Mouse (Mus musculus): ENCODE measurements around the gene Abca16. TPM values are rescaled to one million over a fixed set of nuclear protein-coding genes. Genes with fewer than 3 reads are reported as not detected.

Abca16 gene
- polyA plus RNA-seq (2016; fragmentation: Nextera tagmentation; extraction: Ambion mirVana), result not detected in 2 replicates

DNA sequence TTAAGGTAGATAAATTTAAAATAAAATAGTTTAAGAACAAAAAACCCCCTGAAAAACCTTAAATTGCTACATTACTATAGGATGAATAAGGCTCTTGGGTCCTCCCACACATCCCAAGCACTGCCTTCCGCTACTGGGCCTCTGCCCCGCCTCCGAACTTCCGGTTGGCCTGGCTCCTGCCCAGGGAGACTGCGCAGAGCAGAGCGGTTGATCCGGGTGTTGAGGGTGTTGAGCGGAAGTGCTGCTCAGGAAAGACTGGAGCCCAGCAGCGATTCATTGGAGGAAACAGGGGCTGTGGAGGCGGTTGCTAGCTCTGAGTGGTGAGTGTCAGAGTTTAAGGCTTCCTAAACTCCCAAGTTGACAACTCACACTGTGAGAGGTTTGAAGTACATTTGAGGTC, at the start of gene Abca16:
Gene Abca16, plus strand, starts transcription at position 201 of the 400 bp plus-strand sequence.
- Histone ChIP-seq H3K36me3 (no peaks in the 10 kb centered on the region), H3K9ac (no peak within 1 kb of the TSS), H3K27ac (ENCODE audit: poor library complexity, severe bottlenecking) (no peak within 1 kb of the TSS), H3K27me3 (replicated peaks) (no peaks in the 10 kb centered on the region), H3K4me3 (no peak within 1 kb of the TSS), H3K4me2 (no peak within 1 kb of the TSS), H3K9me3 (replicated peaks) (no peaks in the 10 kb centered on the region), H3K4me1 (replicated peaks) (no peaks in the 10 kb centered on the region)
- no peak for ATAC-seq (ENCODE audit: insufficient number of reproducible peaks, low FRiP score)
- WGBS, result 66% methylated on average over 10 of the region's 10 CpGs

- 37% methylated on average over 13 of the region's 13 CpGs for WGBS
- no peak for ATAC-seq (ENCODE audit: insufficient number of reproducible peaks, low FRiP score)
- Histone ChIP-seq H3K4me3 (no peak overlapping the region), H3K36me3 (no peaks in the 10 kb centered on the region), H3K27ac (ENCODE audit: poor library complexity, severe bottlenecking) (no peak overlapping the region), H3K9me3 (replicated peaks) (no peaks in the 10 kb centered on the region), H3K27me3 (replicated peaks) (no peaks in the 10 kb centered on the region), H3K4me2 (no peak overlapping the region), H3K9ac (no peak overlapping the region), H3K4me1 (replicated peaks) (no peaks in the 10 kb centered on the region)
These were observed 48.3 kb upstream of the Abca16 start for GRCm38 (mm10) chr7:120361159-120361558.

- H3K4me1 ChIP-seq (replicated peaks), result no peaks in the 10 kb centered on the region
- no peaks in the 10 kb centered on the region for H3K9me3 ChIP-seq (replicated peaks)
- WGBS, result 69% methylated on average over 1 of the region's 1 CpGs
- H3K4me2 ChIP-seq, result no peak overlapping the region
- no peak overlapping the region for H3K9ac ChIP-seq
- H3K27ac ChIP-seq (ENCODE audit: poor library complexity, severe bottlenecking), result no peak overlapping the region
- H3K4me3 ChIP-seq, result no peak overlapping the region
- no peak for ATAC-seq (ENCODE audit: insufficient number of reproducible peaks, low FRiP score)
- no peaks in the 10 kb centered on the region for H3K27me3 ChIP-seq (replicated peaks)
- no peaks in the 10 kb centered on the region for H3K36me3 ChIP-seq
These were observed 2.9 kb downstream of the Abca16 start for GRCm38 (mm10) chr7:120412391-120412790.

DNA sequence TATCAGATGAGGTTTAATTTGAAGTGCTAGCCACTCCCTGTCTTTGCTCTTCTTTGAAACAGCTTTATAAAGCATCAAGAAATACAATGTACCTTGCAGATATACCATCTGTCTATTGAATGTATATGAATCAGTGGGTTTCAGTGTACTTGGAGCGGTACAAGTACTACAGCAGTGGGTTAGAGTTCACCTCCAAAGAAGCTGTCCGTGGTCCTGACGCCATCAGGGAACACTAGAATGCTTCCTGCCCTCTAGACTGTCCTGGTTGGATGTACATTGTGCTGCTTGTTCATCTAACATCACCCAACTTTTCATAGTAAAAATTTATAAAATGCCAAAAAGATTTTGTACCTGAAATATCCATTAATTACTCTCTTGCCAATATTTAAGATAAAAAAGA, 17.2 kb downstream of the Abca16 start:
- 27% methylated on average over 3 of the region's 3 CpGs for WGBS
- H3K4me1 ChIP-seq (replicated peaks), result no peaks in the 10 kb centered on the region
- no peaks in the 10 kb centered on the region for H3K36me3 ChIP-seq

DNA sequence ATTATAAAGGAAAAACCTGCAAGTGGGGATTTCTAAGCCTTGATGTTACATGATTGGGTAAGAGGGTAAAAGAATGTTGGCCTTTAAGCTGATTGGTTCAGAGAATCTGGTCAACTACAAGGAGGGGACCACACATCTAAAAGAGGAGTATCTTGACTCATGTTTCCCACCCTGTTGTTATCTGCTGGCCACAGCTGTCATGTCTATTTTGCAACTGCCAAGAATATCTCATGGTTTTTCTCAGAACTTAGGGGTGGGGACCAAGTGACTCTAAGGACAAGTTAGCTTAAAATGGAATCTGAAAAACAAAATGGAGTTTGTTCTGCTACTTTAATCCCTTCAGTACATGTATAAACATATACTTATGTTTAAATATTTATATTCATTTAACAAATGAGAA, 22.0 kb downstream of the Abca16 start:
- Histone ChIP-seq H3K4me1 (replicated peaks) (no peaks in the 10 kb centered on the region), H3K9me3 (replicated peaks) (no peaks in the 10 kb centered on the region), H3K9ac (no peak overlapping the region), H3K36me3 (no peaks in the 10 kb centered on the region), H3K27ac (ENCODE audit: poor library complexity, severe bottlenecking) (no peak overlapping the region), H3K4me3 (no peak overlapping the region), H3K27me3 (replicated peaks) (no peaks in the 10 kb centered on the region), H3K4me2 (no peak overlapping the region)
- ATAC-seq (ENCODE audit: insufficient number of reproducible peaks, low FRiP score), result peak; percentile 92

More for the DNA sequence above, 17.2 kb downstream of the Abca16 start:
- ATAC-seq (ENCODE audit: insufficient number of reproducible peaks, low FRiP score), result no peak
- no peak overlapping the region for H3K27ac ChIP-seq (ENCODE audit: poor library complexity, severe bottlenecking)
- H3K27me3 ChIP-seq (replicated peaks), result no peaks in the 10 kb centered on the region
- no peaks in the 10 kb centered on the region for H3K9me3 ChIP-seq (replicated peaks)
- no peak overlapping the region for H3K9ac ChIP-seq
- H3K4me3 ChIP-seq, result no peak overlapping the region
- H3K4me2 ChIP-seq, result no peak overlapping the region

DNA sequence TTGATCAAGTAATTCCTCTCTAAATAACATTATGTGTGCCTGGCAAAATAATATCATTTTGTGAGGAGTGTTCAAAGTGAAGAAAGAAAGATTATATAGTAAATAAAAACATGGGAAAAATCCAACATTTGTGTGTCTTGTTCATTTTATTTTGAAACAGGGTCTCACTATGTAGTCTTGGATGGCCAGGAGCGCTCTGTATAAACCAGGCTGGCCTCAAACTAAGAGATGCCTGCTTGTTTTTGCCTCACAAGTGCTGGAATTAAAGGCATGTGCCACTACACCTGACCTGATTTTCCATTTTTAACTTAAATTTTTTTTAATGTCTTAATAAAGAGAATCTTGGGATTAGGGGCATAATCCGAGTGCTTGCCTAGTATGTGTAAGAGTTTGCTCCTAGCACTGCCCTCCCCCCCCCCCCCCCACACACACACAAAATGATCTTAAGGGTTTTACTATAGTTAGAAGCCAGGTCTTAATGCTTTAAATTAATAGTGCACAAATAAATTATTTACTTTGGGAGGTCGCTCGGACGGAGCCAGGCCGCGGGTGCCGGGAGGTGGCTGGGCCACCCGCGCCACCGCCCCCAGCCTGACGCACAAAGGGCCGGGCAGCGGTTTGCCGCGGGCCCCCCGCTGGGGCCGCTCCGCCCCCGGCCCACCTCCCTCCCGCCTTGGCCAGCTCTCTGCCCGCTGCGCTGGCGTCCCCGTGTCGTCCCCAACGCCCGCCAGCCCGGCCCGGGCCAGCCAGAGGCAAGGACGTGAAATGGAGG, 94.6 kb downstream of the Abca16 start:
- 14% methylated on average over 31 of the region's 31 CpGs for WGBS
- Histone ChIP-seq H3K4me2 (peak overlapping the region; percentile 95), H3K27ac (ENCODE audit: poor library complexity, severe bottlenecking) (no peak overlapping the region), H3K36me3 (no peaks in the 10 kb centered on the region), H3K4me3 (peak overlapping the region; percentile 52), H3K27me3 (replicated peaks) (no peaks in the 10 kb centered on the region), H3K9ac (peak overlapping the region; percentile 66), H3K9me3 (replicated peaks) (no peaks in the 10 kb centered on the region; the same call in 1 of the 2 replicates), H3K4me1 (replicated peaks) (peaks cover 4% of the 10 kb centered on the region; the same call in 1 of the 2 replicates)
- peak; percentile 61 for ATAC-seq (ENCODE audit: insufficient number of reproducible peaks, low FRiP score)

DNA sequence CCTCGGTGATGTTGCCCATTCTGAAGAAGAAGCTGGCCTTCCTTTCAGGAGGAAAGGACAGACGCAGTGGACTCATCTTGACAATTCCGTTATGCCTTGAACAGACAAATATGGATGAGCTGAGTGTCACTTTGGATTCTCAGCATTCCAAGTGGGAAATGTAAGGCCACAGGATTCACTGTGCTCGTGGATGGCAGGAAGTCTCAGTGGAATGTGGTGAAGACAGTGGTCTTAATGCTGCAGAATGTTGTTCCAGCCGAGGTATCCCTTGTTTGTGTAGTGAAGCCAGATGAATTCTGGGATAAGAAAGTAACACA, 95.2 kb downstream of the Abca16 start:
- no peaks in the 10 kb centered on the region for H3K27me3 ChIP-seq (replicated peaks)
- peak overlapping the region; percentile 66 for H3K9ac ChIP-seq
- 27% methylated on average over 5 of the region's 5 CpGs for whole genome bisulfite sequencing
- H3K9me3 ChIP-seq (replicated peaks), result no peaks in the 10 kb centered on the region; the same call in 1 of the 2 replicates
- H3K4me2 ChIP-seq, result peak overlapping the region; percentile 95
- peaks cover 4% of the 10 kb centered on the region; the same call in 1 of the 2 replicates for H3K4me1 ChIP-seq (replicated peaks)
- H3K4me3 ChIP-seq, result peak overlapping the region; percentile 52
- no peaks in the 10 kb centered on the region for H3K36me3 ChIP-seq
- no peak overlapping the region for H3K27ac ChIP-seq (ENCODE audit: poor library complexity, severe bottlenecking)
- ATAC-seq (ENCODE audit: insufficient number of reproducible peaks, low FRiP score), result no peak

DNA sequence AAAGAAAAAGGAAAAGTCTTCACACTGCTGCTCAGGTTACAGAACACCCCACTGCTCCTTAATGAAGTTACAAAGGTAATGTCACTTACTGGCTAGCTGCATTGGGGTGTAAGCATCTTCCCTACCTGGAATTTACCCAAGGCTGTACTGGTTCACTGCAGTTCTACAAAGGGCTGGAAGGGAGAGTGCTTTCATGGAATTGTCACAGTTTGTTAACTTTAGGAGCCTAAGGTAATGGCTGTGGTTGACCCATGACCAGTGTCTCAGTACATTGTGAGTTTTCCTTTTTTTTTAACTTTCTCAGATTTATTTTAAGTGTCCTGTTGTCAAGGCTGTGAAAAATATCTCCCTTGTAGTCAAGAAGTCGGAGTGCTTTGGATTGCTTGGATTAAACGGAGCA, 125.4 kb downstream of the Abca16 start:
- H3K4me1 ChIP-seq (replicated peaks), result no peaks in the 10 kb centered on the region
- no peak for ATAC-seq (ENCODE audit: insufficient number of reproducible peaks, low FRiP score)
- no peak overlapping the region for H3K4me2 ChIP-seq
- H3K27ac ChIP-seq (ENCODE audit: poor library complexity, severe bottlenecking), result no peak overlapping the region
- H3K9ac ChIP-seq, result no peak overlapping the region
- no peaks in the 10 kb centered on the region for H3K27me3 ChIP-seq (replicated peaks)
- no peaks in the 10 kb centered on the region for H3K9me3 ChIP-seq (replicated peaks)
- no peaks in the 10 kb centered on the region for H3K36me3 ChIP-seq
- 64% methylated on average over 2 of the region's 2 CpGs for WGBS
- no peak overlapping the region for H3K4me3 ChIP-seq

GRCm38 (mm10) chr7:120552479-120553180, 143.2 kb downstream of the Abca16 start:
- no peak for ATAC-seq (ENCODE audit: insufficient number of reproducible peaks, low FRiP score)
- whole genome bisulfite sequencing, result 51% methylated on average over 12 of the region's 12 CpGs
- Histone ChIP-seq H3K9me3 (replicated peaks) (no peaks in the 10 kb centered on the region), H3K27me3 (replicated peaks) (no peaks in the 10 kb centered on the region; the same call in 1 of the 2 replicates), H3K9ac (no peak overlapping the region), H3K4me1 (replicated peaks) (no peaks in the 10 kb centered on the region), H3K4me3 (no peak overlapping the region), H3K27ac (ENCODE audit: poor library complexity, severe bottlenecking) (no peak overlapping the region), H3K36me3 (no peaks in the 10 kb centered on the region), H3K4me2 (no peak overlapping the region)

DNA sequence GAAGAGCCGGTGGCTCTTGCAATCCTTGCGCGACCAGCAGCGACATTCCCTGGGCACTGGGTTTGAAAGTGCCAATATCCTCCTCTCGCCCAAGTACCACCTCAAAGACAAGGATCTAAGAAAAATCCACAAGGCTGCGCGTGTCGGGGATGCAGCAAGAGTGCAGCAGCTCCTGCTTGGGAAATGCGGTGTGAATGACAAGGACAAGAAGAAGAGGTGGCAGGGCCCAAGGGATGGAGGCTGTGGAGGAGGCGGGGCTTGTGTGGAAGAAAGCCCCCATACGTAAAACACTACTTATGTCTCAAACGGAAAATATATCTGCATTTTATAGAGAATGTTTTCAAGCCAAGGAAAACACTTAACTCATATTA, 143.7 kb downstream of the Abca16 start:
- no peaks in the 10 kb centered on the region; the same call in 1 of the 2 replicates for H3K27me3 ChIP-seq (replicated peaks)
- no peak overlapping the region for H3K27ac ChIP-seq (ENCODE audit: poor library complexity, severe bottlenecking)
- no peak overlapping the region for H3K4me2 ChIP-seq
- no peaks in the 10 kb centered on the region for H3K36me3 ChIP-seq
- WGBS, result 47% methylated on average over 12 of the region's 12 CpGs
- no peak overlapping the region for H3K4me3 ChIP-seq
- no peaks in the 10 kb centered on the region for H3K9me3 ChIP-seq (replicated peaks)
- ATAC-seq (ENCODE audit: insufficient number of reproducible peaks, low FRiP score), result no peak
- no peak overlapping the region for H3K9ac ChIP-seq
- no peaks in the 10 kb centered on the region for H3K4me1 ChIP-seq (replicated peaks)

GRCm38 (mm10) chr7:120567366-120567765, 157.9 kb downstream of the Abca16 start:
- Histone ChIP-seq H3K27ac (ENCODE audit: poor library complexity, severe bottlenecking) (no peak overlapping the region), H3K4me1 (replicated peaks) (no peaks in the 10 kb centered on the region), H3K27me3 (replicated peaks) (no peaks in the 10 kb centered on the region), H3K9ac (no peak overlapping the region), H3K4me2 (no peak overlapping the region), H3K36me3 (no peaks in the 10 kb centered on the region), H3K9me3 (replicated peaks) (no peaks in the 10 kb centered on the region), H3K4me3 (no peak overlapping the region)
- no peak for ATAC-seq (ENCODE audit: insufficient number of reproducible peaks, low FRiP score)
- 69% methylated on average over 8 of the region's 8 CpGs for WGBS
